Mouse (Mus musculus) intestine, embryonic 15.5 days (tissue): ENCODE results near the gene Nfatc2ip. TPM values are rescaled to one million over a fixed set of nuclear protein-coding genes. Genes with fewer than 3 reads are reported as not detected.
"Not testable (repeated sequence)": the region's sequence is repeated elsewhere in the genome, so short reads cannot be mapped to it uniquely, and the experiment has no call there.

Source experiments
- ATAC-seq: fragments of 200-750 bp; cut with Nextera tagmentation; 2 replicates; pipeline ENCODE4 v1.8.0; 2017; ENCODE audit warnings: moderate TSS enrichment, moderate library complexity
- H3K27ac ChIP-seq: fragments of 300-500 bp; sonication (generic); 2 replicates; pipeline ENCODE4 v1.5.1; 2015; ENCODE audit warnings: mild to moderate bottlenecking, inconsistent platforms
- H3K27me3 ChIP-seq: fragments of 300-500 bp; sonication (generic); replicated peaks from 2 replicates; pipeline ENCODE4 v1.6.1; 2015; ENCODE audit warnings: inconsistent platforms
- H3K36me3 ChIP-seq: fragments of 300-500 bp; sonication (generic); 2 replicates; pipeline ENCODE4 v1.6.1; 2015; ENCODE audit warnings: inconsistent platforms
- H3K4me1 ChIP-seq: fragments of 300-500 bp; sonication (generic); replicated peaks from 2 replicates; pipeline ENCODE4 v1.6.1; 2015; ENCODE audit warnings: inconsistent platforms
- H3K4me2 ChIP-seq: fragments of 300-500 bp; sonication (generic); replicated peaks from 2 replicates; pipeline ENCODE4 v1.6.1; 2015; ENCODE audit warnings: mild to moderate bottlenecking, inconsistent platforms
- H3K4me3 ChIP-seq: fragments of 300-500 bp; sonication (generic); replicated peaks from 2 replicates; pipeline ENCODE4 v1.5.1; 2015; ENCODE audit warnings: inconsistent platforms
- H3K9ac ChIP-seq: fragments of 300-500 bp; sonication (generic); 2 replicates; pipeline ENCODE4 v1.6.1; 2015; ENCODE audit warnings: inconsistent platforms
- H3K9me3 ChIP-seq: fragments of 300-500 bp; sonication (generic); 2 replicates; pipeline ENCODE4 v1.6.1; 2016; ENCODE audit warnings: inconsistent platforms
- WGBS: fragments of 180-500 bp; shearing (Covaris S2); methylation state at CpG from one replicate; pipeline ENCODE4 v1.1.7; 2015; 5-methylcytosine and 5-hydroxymethylcytosine counted together
- polyA plus RNA-seq: library from polyadenylated mRNA; unstranded; fragments of >200 nt; fragmentation: Nextera tagmentation; extraction: Ambion mirVana; gene quantifications from 2 replicates; pipeline ENCODE4 v1.2.1, GENCODE M21; 2015

Nfatc2ip gene
- polyA plus RNA-seq, 1 experiment from 2014 or later, result 2.5 TPM

GRCm38 (mm10) chr7:126402518-126402917 lies 6.0 kb upstream of the Nfatc2ip start:
- H3K4me2 ChIP-seq, H3K36me3 ChIP-seq, H3K4me3 ChIP-seq, H3K27me3 ChIP-seq, H3K9me3 ChIP-seq, ATAC-seq, H3K27ac ChIP-seq, H3K9ac ChIP-seq, H3K4me1 ChIP-seq: not testable (repeated sequence)
- WGBS, result 80% methylated on average over 8 of the region's 8 CpGs

- WGBS, result 12% methylated on average over 5 of the region's 5 CpGs
Observed at GRCm38 (mm10) chr7:126399548-126399947, 3.0 kb upstream of the Nfatc2ip start.

GRCm38 (mm10) chr7:126397822-126398221 lies 1.3 kb upstream of the Nfatc2ip start:
- Histone ChIP-seq H3K9me3 (no peaks in the 10 kb centered on the region), H3K4me2 (no peak overlapping the region), H3K9ac (no peak overlapping the region), H3K36me3 (no peaks in the 10 kb centered on the region), H3K27ac (no peak overlapping the region), H3K4me1 (0 out of 2 replicates have a peak, but pooled peaks cover 2% of the 10 kb centered on the region), H3K27me3 (no peaks in the 10 kb centered on the region), H3K4me3 (no peak overlapping the region)
- ATAC-seq, result no peak
- 86% methylated on average over 4 of the region's 4 CpGs for WGBS

More at GRCm38 (mm10) chr7:126399548-126399947, 3.0 kb upstream of the Nfatc2ip start:
- H3K4me2 ChIP-seq, result no peak overlapping the region
- no peak for ATAC-seq
- no peak overlapping the region for H3K27ac ChIP-seq
- H3K27me3 ChIP-seq, result no peaks in the 10 kb centered on the region
- no peaks in the 10 kb centered on the region for H3K36me3 ChIP-seq
- H3K4me1 ChIP-seq, result 0 out of 2 replicates have a peak, but pooled peaks cover 2% of the 10 kb centered on the region
- no peak overlapping the region for H3K9ac ChIP-seq
- H3K9me3 ChIP-seq, result no peaks in the 10 kb centered on the region
- no peak overlapping the region for H3K4me3 ChIP-seq

- 48% methylated on average over 6 of the region's 6 CpGs for WGBS
Observed at GRCm38 (mm10) chr7:126397221-126397620, 684 bp upstream of the Nfatc2ip start.

GRCm38 (mm10) chr7:126392086-126392884 lies 4.3 kb downstream of the Nfatc2ip start:
- H3K9me3 ChIP-seq, H3K9ac ChIP-seq, H3K27ac ChIP-seq, H3K4me1 ChIP-seq, H3K4me3 ChIP-seq, ATAC-seq, H3K36me3 ChIP-seq, H3K4me2 ChIP-seq, H3K27me3 ChIP-seq: not testable (repeated sequence)
- 85% methylated on average over 7 of the region's 7 CpGs for WGBS

More at GRCm38 (mm10) chr7:126397221-126397620, 684 bp upstream of the Nfatc2ip start:
- peak overlapping the region; percentile 33 for H3K4me2 ChIP-seq
- no peak overlapping the region for H3K4me3 ChIP-seq
- no peaks in the 10 kb centered on the region for H3K9me3 ChIP-seq
- H3K27ac ChIP-seq, result no peak overlapping the region
- no peaks in the 10 kb centered on the region for H3K27me3 ChIP-seq
- ATAC-seq, result 0 out of 2 replicates have a peak, but pooled peaks have one; percentile 29
- 0 out of 2 replicates have a peak, but pooled peaks cover 2% of the 10 kb centered on the region for H3K4me1 ChIP-seq
- no peak overlapping the region for H3K9ac ChIP-seq
- no peaks in the 10 kb centered on the region for H3K36me3 ChIP-seq

- Histone ChIP-seq H3K27ac (no peak overlapping the region), H3K4me1 (no peaks in the 10 kb centered on the region), H3K4me3 (no peak overlapping the region), H3K9ac (no peak overlapping the region), H3K36me3 (peaks cover 12% of the 10 kb centered on the region; the same call in 1 of the 2 replicates), H3K9me3 (no peaks in the 10 kb centered on the region), H3K27me3 (no peaks in the 10 kb centered on the region), H3K4me2 (no peak overlapping the region)
- 97% methylated on average over 1 of the region's 1 CpGs for WGBS
- ATAC-seq, result no peak
Observed at GRCm38 (mm10) chr7:126388185-126388584, 8.4 kb downstream of the Nfatc2ip start.

- Histone ChIP-seq H3K27me3 (no peaks in the 10 kb centered on the region), H3K4me3 (no peak overlapping the region), H3K9me3 (no peaks in the 10 kb centered on the region), H3K4me2 (no peak overlapping the region), H3K4me1 (no peaks in the 10 kb centered on the region), H3K36me3 (peaks cover 4% of the 10 kb centered on the region; the same call in 1 of the 2 replicates), H3K27ac (no peak overlapping the region), H3K9ac (no peak overlapping the region)
- no peak for ATAC-seq
- WGBS, result 91% methylated on average over 5 of the region's 5 CpGs
Observed at GRCm38 (mm10) chr7:126383565-126383964, 13.0 kb downstream of the Nfatc2ip start.

GRCm38 (mm10) chr7:126377278-126378158 lies 19.0 kb downstream of the Nfatc2ip start, which contains the start of gene Spns1:
Gene Spns1, minus strand, starts transcription at chr7:126377450.
- Histone ChIP-seq H3K9me3 (no peaks in the 10 kb centered on the region), H3K27me3 (no peaks in the 10 kb centered on the region), H3K36me3 (peaks cover 9% of the 10 kb centered on the region; the same call in 1 of the 2 replicates), H3K27ac (peak within 1 kb of the TSS; percentile 28; the same call in 1 of the 2 replicates), H3K4me1 (peaks cover 15% of the 10 kb centered on the region), H3K9ac (peak within 1 kb of the TSS; percentile 71), H3K4me2 (peak within 1 kb of the TSS; percentile 88), H3K4me3 (peak within 1 kb of the TSS; percentile 63)
- under 1% methylated on average over 33 of the region's 33 CpGs for WGBS
- ATAC-seq, result peak; percentile 98

- Histone ChIP-seq H3K9me3 (no peaks in the 10 kb centered on the region), H3K9ac (peak overlapping the region; percentile 71), H3K4me3 (peak overlapping the region; percentile 63), H3K4me2 (peak overlapping the region; percentile 88), H3K27ac (no peak overlapping the region), H3K4me1 (peaks cover 15% of the 10 kb centered on the region), H3K27me3 (no peaks in the 10 kb centered on the region), H3K36me3 (peaks cover 12% of the 10 kb centered on the region)
- WGBS, result 0% methylated on average over 27 of the region's 27 CpGs
- peak; percentile 70 for ATAC-seq
Observed at GRCm38 (mm10) chr7:126376903-126377277, 19.6 kb downstream of the Nfatc2ip start.

- H3K4me2 ChIP-seq, result no peak overlapping the region
- H3K4me3 ChIP-seq, result no peak overlapping the region
- no peak for ATAC-seq
- H3K9ac ChIP-seq, result no peak overlapping the region
- no peaks in the 10 kb centered on the region for H3K27me3 ChIP-seq
- no peak overlapping the region for H3K27ac ChIP-seq
- no peaks in the 10 kb centered on the region for H3K9me3 ChIP-seq
- WGBS, result 73% methylated on average over 5 of the region's 5 CpGs
- H3K36me3 ChIP-seq, result peaks cover 21% of the 10 kb centered on the region
- peaks cover 15% of the 10 kb centered on the region for H3K4me1 ChIP-seq
Observed at GRCm38 (mm10) chr7:126375012-126375411, 21.5 kb downstream of the Nfatc2ip start.

GRCm38 (mm10) chr7:126374526-126374925 lies 22.0 kb downstream of the Nfatc2ip start:
- H3K36me3 ChIP-seq, result peaks cover 23% of the 10 kb centered on the region
- ATAC-seq, result no peak
- WGBS, result 77% methylated on average over 6 of the region's 6 CpGs

GRCm38 (mm10) chr7:126373007-126373406 lies 23.5 kb downstream of the Nfatc2ip start:
- Histone ChIP-seq H3K9me3 (no peaks in the 10 kb centered on the region), H3K36me3 (peaks cover 25% of the 10 kb centered on the region), H3K27me3 (no peaks in the 10 kb centered on the region), H3K4me3 (no peak overlapping the region), H3K9ac (no peak overlapping the region), H3K27ac (no peak overlapping the region), H3K4me1 (peaks cover 15% of the 10 kb centered on the region), H3K4me2 (no peak overlapping the region)
- ATAC-seq, result no peak
- 83% methylated on average over 9 of the region's 9 CpGs for WGBS

More at GRCm38 (mm10) chr7:126374526-126374925, 22.0 kb downstream of the Nfatc2ip start:
- no peak overlapping the region for H3K27ac ChIP-seq
- H3K9ac ChIP-seq, result no peak overlapping the region
- H3K4me1 ChIP-seq, result peaks cover 15% of the 10 kb centered on the region
- no peaks in the 10 kb centered on the region for H3K27me3 ChIP-seq
- no peaks in the 10 kb centered on the region for H3K9me3 ChIP-seq
- no peak overlapping the region for H3K4me2 ChIP-seq
- no peak overlapping the region for H3K4me3 ChIP-seq
